Mouse (Mus musculus): ENCODE measurements at regions not wholly inside any gene's neighbourhood (a gene's known extent, or its start where the extent isn't known, plus 50 kb on each side); places are given as distances from the start of the nearest gene placed in this dataset.
"Not testable (repeated sequence)": the region's sequence is repeated elsewhere in the genome, so short reads cannot be mapped to it uniquely, and the experiment has no call there.

DNA sequence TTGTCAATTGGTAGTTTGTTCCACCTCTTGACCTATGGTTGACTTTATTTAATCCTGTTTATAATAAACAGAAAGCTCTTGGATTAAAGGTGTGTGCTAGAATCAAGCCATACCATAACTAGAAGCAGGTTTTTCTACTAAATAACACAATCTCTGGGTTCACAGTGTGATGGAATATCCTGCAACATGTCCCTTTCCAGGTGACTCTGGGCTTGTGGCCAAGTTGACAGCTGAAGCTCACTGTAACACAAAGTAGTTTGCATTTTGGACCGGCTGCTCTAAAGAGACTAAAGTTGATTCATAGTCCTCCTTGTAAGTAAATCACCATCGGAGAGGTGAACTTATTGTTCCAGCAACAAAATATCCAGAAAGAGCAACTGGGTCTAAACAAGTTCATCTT, 149.3 kb upstream of the Kctd3 start:
- no peak for DNase-seq

DNA sequence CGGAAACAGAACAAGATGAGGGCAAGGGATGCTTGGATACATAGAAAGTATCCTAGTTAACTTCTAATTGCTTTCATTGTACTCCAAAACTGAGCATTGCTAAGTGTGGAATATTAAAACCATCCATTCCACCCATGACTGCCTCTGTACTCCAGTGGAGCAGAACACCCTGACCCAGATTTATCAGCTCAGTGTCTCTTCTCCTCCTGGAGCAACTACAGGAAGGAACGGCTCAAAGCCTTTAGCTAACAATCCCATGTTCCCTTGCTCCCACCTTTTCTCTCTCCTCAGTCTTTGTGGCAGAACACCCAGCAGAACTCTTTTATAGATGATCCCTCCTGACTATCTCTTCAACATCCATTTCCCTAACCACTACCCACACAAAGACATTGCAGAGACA, 146.7 kb upstream of the Kctd3 start:
- no peak for DNase-seq

DNA sequence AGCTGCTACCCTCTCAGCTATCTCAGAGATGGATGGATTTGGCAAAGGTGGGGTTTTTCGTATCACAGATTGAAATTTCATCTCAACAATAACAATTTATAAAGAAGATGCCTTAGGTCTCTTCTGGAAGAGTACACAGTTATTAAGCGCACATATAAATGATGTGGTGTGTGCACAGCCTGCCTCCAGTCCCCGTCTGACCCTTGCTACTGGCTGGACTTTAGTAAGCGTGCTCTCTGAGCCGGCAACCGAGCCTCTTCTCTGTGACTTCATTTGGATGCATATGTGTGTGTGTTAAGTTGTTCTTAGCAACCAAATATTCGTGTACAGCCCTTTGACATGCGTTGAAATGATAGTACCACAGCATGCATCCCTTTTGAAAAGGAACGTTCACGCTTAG, 145.5 kb upstream of the Kctd3 start:
- DNase-seq, result no peak

DNA sequence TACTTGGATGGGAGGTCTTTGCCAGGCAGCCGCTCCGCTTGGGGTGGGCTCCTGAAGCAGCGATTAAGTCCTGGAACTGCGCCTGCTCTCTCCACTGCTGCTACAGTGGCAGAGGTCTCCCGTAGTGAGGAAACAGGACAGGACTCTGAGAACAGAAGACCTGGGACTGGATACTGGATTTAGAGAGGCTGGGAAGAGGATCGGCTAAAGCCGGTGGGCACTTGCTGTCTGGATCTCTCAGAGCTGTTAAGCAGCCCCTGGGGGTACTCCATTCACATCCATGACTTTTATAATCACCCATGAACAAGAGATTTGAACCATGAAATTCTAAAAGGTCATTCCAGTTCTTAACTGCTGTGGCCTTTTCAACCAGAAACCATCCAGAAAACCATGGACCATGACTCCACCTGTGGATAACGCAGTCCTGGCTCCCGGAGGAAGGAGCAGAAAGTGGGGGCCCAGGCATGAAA, 135.4 kb upstream of the Kctd3 start:
- no peak for DNase-seq

DNA sequence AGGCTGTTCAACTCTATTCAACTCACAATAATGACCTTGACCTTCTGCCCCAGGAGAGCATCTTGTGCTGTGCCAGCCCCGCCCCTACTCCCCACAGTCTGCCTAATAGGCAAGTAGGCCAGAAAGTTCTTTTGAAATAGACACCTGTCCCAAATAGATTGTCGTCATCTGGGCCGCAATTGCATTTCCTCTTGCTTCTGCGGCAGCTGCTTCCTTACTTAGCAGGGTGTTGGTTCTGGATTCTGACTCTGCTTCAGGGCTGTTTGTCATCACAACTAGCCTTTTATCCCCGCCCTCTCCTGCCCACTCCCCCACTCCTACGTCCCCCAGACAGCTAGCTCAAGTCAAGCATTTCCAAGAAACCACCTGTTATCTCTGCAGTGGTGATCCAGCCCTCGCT, 134.9 kb upstream of the Kctd3 start:
- no peak for DNase-seq

DNA sequence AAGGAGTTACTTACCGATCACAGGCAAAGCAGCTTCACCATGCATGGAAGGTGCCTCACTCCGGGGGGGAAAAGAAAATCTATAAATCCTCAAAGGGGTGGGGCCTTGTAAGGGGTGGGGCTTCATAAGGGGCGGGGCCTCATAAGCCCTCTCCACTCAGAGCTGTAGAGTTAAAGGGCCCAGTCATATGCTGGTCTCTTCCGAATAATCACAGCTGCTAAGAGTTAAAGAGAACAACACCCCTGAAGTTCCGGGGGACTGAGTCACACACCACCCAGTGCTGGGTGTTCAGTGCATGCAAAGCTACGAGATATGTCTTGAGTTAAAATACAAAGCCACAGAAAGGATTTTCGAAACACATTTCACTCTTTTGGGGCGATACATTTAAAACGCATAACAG, 134.1 kb upstream of the Kctd3 start:
- no peak for DNase-seq

DNA sequence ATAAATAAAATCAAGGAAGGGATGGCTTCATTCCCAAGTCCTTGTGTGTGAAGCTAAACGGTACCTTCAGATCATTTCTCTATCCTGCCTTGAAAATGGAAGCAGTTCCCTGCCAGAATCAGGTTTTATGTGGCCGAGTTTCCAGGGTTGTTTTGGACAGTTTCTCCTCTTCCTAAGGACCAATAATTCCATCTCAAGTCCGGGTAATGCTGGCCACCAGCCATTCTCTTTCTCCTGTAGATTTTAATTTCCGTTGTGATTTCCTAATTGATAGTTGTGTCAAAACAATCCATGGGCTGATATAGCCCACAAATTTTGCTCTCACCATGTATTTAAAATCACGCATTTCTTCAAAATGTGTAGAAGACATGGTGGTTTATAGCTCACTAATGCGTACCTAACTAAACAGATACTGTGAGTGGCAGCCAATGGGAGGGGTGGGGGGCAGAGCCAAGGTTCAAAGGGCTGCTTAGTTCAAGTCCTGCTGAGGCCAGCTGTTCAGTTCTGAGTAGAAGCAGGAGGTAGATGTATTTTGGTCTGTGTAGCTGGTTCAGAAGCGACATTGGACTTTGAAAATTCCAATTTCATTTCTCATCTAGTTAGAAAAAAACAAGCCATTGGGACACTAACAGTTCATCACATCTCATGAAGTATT, 129.2 kb upstream of the Kctd3 start:
- DNase-seq, result no peak

DNA sequence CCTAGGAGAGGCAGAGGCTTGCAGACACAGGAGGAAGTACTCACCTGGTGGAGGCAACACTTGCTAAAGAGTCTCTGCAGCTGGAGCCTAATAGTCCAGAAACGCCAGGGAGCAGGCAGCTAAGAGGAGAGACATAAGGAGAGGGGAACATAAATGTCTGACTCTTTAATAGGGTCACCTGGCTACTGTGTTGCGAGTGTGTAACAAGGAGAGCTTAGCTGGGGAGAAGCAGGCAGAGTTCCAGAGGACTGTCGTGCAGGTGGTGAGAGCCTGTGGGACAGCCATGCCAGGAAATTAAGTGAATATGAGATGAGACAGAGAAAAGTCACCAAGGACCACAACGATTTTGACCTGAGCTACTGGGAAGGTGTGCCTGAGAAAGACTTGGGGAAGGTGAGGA, 128.2 kb upstream of the Kctd3 start:
- DNase-seq, result no peak

DNA sequence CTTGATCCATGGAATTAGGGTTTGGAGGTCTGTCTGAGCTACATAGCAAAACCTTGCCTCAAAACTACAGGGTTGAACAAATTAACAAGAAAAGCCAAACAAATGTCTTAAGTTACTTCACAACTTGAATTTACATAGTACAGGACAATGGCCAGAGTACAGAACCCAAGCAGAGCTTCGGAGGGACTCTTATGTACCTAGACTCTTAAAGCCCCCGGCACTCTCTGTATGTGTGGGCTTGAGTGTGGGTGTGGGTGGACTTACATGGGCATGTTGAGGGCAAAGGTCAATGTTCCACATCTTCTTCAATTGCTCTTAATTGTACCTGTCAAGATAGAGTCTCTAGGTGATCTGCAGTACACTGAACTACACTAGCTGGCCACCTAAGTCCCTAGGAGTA, 121.1 kb upstream of the Kctd3 start:
- DNase-seq, result no peak

DNA sequence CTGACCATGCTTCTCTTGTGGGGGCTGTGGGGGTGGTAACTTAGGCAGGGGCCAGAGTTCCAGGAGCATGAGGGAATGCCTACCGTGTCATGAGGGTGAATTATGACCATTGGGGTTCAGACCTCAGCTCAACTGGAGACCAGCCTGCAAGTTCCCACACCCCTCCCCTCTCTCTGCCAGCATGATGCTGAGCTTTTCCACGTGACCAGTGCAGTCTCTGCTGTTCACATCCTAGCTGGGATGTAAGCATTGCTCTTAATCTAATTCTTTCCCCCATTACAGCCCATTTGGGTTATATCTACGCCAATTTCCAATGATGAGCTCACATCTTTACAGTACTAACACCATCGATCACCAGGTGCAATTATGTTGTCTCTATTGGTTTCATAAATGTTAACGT, 120.6 kb upstream of the Kctd3 start:
- DNase-seq, result not testable (repeated sequence)

DNA sequence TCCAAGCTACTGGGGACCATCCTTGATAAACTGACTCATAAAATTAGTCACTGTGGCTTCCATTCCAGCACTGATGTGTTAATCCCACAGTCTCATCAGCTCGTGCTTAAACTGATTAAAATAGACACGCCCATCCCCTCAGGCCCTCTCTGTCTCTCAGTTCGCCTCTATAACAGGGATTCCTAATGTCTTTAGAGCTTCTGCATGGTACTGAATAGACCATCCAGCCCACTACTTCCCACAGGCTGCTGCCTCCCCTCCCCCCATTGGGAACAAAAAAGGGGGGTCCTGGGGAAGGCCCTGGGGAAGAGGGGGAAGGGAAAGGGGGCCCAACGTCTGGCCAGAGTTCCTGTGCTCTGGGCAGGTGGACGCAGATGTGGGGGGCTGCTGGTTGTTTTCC, 119.7 kb upstream of the Kctd3 start:
- DNase-seq, result no peak

DNA sequence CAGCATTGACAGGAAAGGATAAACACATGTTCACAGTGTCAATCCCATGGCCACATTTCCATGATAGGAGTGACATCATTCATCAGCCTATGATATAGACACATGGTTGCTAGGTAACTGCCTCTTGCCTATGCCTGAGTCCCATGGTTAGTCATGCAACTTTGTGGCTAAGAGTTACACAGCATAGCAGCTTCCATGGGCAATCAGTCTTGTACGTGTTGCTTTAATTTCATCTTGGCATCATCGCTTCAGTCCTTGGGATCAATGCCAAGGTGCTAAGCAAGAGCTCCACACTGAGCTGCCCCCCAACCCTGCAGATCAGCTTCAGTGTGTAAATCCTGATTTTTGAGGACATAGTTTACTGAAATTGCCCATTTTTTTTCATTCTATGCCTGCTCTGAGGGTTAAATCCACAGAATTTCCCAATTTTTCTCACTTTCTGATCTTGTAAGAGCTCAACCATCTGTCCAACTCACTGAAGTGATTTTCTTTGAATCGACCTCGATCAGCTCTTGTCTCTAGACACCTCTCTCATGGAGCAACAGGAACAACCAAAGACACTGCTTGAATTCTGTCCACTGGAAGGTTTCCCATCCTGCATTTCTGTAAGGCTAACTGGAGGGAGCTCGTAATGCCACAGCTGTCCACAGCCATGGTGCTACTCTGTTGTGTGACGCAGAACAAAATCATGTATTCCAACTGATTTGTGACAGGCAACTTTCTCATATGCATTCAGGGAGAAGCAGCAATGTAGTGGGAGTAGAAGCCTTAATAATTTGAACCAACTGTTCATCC, 112.5 kb upstream of the Kctd3 start:
- peak; percentile 24 for DNase-seq

DNA sequence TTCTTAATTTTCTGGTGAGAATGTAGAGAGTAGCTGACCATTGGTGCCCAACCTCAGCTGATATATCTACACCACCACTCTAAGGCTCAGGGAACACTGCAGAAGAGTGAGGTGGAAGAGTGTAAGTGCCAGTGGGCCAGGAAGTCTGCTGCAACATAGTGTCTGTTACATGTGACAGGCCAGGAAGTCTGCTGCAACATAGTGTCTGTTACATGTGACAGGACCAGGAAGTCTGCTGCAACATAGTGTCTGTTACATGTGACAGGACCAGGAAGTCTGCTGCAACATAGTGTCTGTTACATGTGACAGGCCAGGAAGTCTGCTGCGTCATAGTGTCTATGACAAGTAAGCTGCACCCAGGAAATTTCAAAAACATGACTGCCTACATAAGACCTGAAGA, 111.4 kb upstream of the Kctd3 start:
- not testable (repeated sequence) for DNase-seq

DNA sequence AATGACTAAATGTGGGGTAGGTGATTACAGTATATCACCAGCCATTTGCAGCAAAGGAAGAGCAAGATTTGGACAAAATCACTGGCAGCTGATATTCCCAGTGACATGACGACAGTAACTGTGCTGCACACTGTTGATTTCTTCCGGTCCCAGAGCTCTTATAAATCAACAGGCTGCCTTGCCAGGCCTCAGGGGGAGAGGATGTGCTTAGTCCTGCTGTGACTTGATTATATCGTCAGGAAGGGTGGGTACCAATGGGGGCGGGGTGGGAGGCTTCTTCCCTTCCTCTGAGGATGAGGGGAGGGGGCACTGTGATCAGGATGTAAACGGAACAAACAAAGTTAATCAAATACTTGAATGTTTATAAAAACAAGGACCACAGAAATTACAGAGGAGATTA, 110.9 kb upstream of the Kctd3 start:
- DNase-seq, result no peak

DNA sequence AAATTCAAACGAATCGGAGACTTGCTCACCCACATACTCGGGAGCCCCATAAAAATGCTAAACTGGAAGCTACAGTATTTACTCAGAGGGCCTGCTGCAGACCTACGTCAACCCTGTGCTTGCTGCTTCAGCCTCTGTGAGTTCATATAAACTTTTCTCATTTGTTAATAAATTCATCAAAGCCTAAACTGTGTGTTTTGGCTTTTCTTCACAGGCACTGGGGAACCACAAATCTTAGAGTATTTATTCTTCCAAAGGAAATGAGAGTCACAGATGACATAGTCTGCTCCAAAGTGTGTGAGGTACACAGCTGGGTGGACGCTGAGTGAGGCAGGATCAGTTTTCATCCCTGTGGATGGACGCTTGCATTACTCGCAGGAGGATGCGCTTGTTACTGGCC, 108.3 kb upstream of the Kctd3 start:
- DNase-seq, result no peak

DNA sequence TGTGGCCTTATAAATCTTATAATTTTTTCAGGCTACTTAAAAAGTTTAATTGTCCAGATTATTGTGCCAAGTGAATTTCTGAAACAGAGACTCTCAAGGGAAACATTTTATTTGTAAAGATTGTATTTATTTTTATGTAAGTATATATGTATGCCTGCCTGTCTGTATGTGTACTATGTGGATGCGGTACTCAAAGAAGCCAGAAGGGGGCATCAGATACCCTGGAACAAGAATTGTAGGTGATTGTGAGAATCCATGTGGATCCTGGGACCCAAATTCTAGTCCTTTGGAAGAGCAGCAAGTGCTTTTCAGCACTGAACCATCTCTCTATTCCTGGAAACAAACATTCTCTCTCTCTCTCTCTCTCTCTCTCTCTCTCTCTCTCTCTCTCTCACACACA, 107.6 kb upstream of the Kctd3 start:
- no peak for DNase-seq

DNA sequence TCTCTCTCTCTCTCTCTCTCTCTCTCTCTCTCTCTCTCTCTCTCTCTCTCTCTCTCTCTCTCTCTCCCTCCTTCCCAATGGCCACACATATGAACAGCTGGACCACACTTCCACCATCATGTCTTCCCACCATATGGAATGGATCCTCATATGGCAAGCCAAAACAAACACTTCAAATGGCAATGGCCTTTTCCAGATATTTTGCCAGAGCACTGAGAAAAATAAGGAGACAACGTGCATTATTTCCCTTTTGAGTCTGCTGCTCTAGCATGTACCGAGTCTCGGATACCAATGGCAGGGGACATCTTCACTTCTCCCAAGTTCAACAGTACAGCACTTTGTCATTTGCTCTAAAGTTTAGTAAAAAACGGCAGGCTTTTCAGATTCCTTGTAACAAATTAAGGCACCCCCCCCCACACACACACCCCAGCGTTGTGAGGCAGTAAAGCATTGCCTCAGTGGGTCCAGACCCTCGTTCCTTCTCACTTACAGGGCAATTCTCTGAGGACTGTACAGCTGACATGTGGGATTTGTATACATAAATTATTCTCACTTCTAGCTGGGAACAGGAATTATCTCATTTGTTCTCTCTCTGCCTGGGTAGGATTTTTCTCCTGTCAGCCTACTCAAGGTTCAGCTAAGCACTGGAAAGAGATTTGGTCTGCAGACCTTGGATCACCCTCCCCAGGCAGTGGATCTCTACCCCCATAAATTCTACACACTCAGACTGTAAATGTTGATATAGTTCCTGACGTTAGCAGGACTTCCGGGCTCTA, 100.8 kb upstream of the Kctd3 start:
- DNase-seq, result no peak

DNA sequence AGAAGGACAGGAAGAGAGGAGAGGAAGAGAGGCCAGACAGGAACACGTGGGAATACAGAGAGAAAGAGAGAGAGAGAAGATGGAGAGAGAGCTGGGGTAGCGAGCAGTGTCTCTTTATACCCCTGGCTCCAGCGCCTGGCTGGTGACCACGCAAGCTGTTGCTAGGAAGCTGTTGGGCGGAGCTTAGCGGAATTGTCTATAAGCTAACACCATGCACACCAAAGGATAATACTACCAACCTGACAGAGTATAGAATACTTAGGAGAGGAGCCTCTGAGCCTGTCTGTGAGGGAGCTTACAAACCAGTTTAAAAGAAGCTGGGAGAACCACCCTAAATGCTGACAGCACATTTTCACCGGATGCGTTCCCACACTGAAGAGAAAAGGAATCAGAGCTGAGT, 100.2 kb upstream of the Kctd3 start:
- DNase-seq, result no peak

DNA sequence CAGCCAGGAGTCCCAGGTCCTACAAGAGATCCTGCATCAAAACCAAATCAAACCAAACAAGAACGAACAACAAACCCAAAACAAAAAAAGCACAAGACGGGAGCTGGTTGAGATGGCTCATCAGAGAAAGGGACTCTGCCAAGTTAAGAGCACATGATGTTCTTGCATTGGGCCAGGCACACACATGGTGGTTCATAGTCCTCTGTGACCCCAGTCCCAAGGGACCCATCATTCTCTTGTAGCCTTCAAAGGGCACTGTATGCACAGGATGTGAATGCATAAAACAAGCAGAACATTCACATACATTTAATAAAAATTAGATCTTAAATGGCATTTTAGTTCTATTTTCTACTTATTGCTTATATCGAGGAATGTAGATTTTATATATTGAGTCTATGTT, 99.5 kb upstream of the Kctd3 start:
- no peak for DNase-seq

DNA sequence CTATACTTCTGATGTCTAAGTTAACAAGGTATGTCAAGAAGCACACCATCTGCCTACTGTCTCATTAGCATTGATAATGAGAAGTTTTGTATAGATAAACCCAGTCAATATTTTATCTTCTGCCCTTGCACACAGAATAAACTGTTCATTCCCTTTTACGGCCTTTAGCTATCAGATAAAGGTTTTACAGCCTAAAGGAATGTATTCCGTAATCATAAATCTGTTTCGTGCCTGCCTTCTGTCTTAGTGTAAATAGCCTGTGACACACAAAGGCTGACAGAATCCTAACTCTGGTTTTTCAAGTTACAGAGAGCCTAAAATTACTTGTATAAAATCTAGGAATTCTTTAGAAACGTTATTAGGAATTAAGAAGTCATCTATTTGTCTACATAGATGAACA, 97.6 kb upstream of the Kctd3 start:
- no peak for DNase-seq

DNA sequence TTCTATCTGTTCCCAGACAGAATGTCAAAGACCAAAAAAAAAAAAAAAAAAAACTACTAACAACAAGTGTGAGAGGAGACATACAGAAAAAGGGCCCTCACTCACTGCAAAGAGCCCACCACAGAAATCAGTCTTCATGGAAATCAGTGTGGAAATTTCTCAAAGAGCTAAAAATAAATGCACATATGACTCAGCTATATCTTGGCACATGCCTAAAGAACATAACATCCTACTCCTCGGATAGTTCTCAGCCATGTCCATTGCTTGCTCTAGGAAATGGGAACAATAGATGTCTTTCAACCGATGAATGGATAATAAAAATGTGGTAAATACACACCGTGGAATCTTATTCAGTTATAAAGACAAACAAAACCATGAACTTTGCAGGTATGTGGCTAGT, 95.1 kb upstream of the Kctd3 start:
- no peak for DNase-seq

DNA sequence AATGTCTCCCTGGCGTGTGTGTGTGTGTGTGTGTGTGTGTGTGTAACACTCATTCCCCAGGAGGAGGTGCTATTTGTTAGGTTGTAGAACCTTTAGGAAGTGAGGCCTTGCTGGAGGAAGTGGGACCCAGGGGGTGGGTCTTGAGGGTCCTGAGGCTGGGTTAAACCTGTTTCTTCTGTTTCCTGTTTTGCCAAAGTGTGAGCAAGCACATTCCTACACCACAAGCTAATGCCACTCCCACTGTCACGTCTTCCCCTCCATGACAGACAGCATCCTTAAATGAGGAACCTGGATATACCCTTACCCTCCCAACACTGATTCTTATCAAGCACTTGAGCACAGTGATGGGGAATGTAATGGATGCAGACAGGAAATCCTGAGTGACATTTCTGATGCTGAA, 91.5 kb upstream of the Kctd3 start:
- DNase-seq, result no peak

DNA sequence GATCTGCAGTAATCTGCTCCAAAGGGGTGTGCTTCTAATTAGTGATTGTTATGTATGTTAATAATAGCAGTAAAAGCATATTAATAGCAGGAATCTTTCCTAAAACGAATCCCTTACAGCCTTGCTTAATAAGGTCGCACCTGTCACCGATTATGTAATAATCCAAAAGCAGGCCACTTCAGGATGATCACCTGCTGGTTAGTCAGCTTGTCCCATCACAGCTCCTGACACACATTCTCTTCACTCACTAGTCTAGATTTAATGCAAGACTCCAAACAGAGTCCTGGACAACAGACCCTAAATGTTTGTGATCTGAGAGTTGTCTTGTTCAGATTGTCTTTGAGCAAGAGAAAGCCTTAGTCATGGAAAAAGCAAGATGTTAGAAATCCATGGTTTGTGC, 85.2 kb upstream of the Kctd3 start:
- DNase-seq, result no peak
